Mouse (Mus musculus): ENCODE measurements around the gene Tatdn3. TPM values are rescaled to one million over a fixed set of nuclear protein-coding genes. Genes with fewer than 3 reads are reported as not detected.
"Not testable (repeated sequence)": the region's sequence is repeated elsewhere in the genome, so short reads cannot be mapped to it uniquely, and the experiment has no call there.

Tatdn3 gene
- total RNA-seq, 4 experiments from 2014 or later, result 11.4 to 38.0 (median 23.8) TPM

GRCm38 (mm10) chr1:191073486-191073885, 10.8 kb upstream of the Tatdn3 start:
- no peak for DNase-seq

GRCm38 (mm10) chr1:191073001-191073400, 10.3 kb upstream of the Tatdn3 start:
- DNase-seq, result peak; percentile 59

DNA sequence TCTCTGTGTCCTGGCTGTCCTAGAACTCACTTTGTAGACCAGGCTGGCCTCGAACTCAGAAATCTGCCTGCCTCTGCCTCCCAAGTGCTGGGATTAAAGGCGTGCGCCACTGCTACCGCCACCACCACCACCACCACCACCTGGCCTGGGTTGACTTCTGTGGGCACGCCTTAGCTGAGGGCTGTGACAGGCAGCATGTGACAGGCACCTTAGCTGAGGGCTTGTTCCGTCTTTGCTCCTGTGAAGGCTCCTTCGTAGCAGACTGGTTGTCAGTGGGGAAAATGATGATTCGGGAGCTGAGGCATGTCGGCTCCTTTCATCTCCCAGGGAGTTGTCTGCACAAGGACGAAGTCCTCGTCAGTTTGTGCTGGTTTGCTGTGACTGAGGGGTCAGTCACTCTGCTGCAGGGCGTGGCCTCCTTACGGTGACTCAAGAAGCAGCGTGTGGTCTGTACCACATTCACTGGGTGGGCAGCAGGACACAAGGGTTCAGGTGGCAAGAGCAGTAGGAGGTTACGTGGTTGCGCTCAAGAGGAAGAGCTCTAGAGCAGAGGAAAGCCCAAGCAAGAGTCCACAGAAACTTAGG, 9.7 kb upstream of the Tatdn3 start:
- peak; percentile 35 for DNase-seq

DNA sequence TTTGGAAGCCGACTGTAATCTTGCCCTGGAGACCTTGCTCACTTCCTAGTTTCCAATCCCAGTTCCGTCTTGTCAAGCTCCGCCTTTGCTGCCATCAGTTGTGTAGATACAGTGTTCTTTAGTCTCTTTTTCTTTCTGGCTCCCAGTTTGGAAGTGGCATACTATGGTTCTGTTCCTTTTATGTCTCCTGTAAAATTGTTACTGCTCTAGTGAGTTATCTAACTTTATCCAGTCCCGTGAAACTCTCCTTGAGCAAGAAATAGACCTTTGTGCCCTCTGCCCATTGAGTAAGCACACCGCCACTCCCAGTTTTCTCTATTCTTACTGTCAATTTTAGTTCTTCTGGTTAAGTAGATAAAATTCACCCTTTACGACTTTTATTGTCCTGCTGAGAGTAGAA, 8.9 kb upstream of the Tatdn3 start:
- no peak for DNase-seq

GRCm38 (mm10) chr1:191070259-191070658, 7.5 kb upstream of the Tatdn3 start:
- DNase-seq, result no peak

DNA sequence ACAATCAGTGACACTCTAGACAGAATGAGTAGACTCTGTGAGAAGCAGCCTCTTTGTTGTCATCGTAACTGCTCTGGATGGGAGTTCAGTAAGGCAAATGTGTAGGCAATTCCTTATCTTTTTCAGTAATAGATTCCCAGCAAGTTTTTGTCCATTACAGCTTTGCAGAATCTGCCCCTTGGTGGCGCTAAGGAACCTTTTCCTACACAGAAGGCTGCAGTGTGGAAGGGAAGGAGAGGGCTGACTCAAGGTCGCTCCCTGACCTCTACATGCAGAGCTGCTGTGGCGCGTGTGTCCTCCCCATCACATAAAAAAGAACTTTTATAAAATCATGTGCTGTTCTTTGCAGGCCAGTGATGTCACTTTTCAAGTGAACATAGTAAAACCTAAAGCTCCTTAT, 5.6 kb upstream of the Tatdn3 start:
- no peak for DNase-seq

GRCm38 (mm10) chr1:191065188-191065587, 2.5 kb upstream of the Tatdn3 start:
- no peak for DNase-seq

DNA sequence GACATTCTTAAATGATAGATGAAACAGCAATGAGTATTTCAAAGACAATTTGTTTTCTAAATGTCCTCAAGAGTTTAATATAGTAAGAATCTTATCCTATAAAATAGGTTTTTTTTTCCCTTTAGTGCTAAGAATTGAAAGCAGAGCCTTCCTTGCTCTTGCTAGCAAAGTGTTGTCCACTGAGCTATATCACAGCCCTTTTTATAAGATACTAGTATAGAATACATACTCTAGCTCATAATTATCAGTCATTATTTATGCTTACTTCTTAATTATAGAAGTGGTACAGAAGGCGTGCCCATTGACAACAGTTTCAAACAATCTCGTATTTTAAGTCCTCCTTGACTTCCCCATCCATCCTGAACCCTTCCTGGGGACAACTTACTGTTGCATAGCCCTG, 1.8 kb upstream of the Tatdn3 start:
- no peak for DNase-seq

DNA sequence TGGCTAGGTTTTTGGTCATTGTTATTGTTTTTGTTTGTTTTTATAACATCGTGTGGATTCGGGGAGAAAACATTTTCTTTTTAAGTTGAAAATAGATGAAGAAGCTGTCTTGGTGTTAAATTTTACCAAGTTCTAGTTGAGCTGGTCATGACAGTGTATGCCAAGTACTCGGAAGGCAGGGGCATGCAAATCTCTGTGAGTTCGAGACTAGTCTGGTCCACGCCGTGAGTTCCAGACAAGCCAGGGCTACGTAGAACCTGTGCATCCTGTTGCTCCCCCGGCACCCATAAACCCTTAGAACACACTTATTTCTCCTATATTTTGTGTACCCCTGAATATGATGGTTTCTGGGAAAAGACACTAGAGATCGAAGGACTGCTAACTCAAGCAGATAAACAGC, 968 bp upstream of the Tatdn3 start:
- DNase-seq, result no peak

- no peak for DNase-seq
Observed at GRCm38 (mm10) chr1:191062241-191062780, 421 bp downstream of the Tatdn3 start.

- DNase-seq, result no peak
Observed at GRCm38 (mm10) chr1:191057461-191057860, 5.3 kb downstream of the Tatdn3 start.

DNA sequence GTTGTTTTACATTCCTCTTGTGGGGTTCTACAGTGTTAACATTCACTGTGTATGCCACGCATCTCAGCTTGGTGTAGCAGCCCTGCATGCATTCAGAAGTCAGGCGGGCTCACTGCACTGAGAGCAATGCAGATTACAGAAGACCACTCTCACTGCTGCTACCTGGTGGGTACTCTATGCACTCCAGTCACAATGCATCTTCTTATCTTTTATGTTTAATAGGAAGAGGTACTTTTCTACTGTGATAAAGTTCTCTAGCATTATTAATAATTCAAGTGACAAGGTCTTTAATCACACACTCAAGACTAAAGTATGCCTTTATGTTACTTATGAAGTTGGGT, 7.2 kb downstream of the Tatdn3 start:
- no peak for DNase-seq

- DNase-seq, result no peak
Observed at GRCm38 (mm10) chr1:191054870-191055532, 7.7 kb downstream of the Tatdn3 start.

DNA sequence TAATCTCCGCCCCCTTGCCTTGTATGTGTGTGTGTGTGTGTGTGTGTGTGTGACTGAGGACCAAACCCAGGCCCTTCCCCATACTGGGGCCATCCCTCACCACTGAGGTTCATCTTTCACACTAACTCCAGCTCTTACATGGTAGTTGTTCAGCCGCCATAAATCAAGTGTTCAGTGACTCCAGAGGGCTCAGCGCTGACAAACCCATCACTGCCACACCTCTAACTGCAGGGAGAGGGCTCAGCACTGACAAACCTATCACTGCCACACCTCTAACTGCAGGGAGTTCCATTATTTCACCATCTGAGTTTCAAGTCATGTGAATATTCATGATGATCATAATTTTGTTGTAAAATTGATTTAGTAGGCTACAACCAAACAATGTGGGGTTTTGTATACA, 9.2 kb downstream of the Tatdn3 start:
- no peak for DNase-seq

GRCm38 (mm10) chr1:191046231-191046824, 16.4 kb downstream of the Tatdn3 start:
- no peak for DNase-seq

DNA sequence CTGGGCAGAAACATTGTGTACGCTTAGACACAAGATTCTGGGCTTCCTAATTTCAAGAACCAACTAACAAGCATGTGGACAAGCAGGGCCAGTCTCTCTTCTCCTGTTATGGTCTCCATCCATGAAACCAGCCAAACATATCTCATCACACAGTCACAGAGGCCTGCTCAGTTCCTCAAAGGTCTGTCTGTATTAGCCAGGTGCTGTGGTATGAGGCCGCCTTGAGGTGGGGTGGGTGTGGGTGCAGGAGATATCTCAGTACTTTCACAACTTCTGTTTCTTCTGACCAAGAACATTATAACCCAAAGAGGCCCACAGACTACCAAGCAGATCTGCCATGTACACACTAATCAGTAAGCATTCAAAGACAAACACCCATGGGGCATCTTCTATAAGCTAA, 17.5 kb downstream of the Tatdn3 start:
- DNase-seq, result no peak

DNA sequence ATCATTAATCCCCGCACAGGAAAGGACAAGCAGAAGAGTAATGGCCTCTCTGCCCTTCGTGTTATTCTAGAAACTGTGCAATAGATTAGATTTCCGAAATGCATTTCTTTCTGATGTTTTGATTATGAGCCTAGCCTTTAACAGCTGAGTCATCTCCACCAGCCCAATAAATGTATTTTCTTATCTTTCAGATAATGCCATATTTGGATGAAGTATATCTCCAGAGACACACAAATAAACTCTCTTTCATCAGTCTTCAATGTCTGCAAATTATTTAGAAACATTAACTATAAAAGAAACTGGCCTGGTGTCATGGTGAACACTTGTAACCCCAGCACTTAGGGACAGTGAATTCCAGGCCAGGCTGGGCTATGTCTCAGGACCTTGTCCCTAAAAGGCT, 20.0 kb downstream of the Tatdn3 start:
- no peak for DNase-seq

- DNase-seq, result no peak
Observed at GRCm38 (mm10) chr1:191042106-191042505, 20.6 kb downstream of the Tatdn3 start.

GRCm38 (mm10) chr1:191041352-191041751, 21.4 kb downstream of the Tatdn3 start:
- no peak for DNase-seq

DNA sequence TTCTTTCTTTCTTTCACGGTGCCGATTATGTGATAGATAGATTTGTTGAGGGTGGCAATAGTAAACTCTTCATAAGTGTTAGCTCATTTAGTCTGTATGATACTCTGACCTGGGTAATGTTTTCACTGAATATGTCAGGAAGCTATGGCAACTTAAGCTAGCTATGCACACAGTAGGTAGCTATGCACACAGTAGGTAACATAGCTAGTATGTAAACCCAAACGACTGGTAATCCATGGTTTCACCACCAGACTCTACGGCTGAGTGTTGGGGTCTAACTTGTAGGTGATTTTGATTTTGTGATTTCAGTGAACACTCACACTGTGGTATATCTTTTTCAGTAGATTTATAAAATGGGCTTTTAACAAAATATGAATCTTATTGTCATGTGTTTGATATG, 24.7 kb downstream of the Tatdn3 start:
- DNase-seq, result no peak

- no peak for DNase-seq
Observed at GRCm38 (mm10) chr1:191036554-191037334, 26.0 kb downstream of the Tatdn3 start, which contains the start of gene Spata45. TSS of gene Spata45 (plus strand) at chr1:191036639.

DNA sequence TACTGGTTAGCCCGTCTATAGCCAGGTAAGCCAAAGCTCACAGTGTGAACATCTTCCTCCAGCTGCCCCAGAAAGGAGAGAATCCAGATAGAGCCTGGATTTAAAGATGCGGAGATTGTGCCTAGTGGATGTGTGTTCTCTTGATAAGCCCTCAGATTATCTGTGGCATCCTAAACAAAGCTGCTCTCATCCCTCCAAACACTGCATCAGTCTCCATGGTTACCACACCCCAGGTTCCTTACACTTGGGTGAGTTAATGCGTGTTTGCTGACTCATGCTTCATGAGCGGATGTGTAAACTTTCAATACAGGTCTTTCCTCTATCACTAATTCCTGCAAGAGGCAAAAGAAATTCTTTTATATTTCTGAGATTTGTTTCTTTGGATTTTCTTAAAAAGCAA, 27.1 kb downstream of the Tatdn3 start:
- DNase-seq, result no peak

DNA sequence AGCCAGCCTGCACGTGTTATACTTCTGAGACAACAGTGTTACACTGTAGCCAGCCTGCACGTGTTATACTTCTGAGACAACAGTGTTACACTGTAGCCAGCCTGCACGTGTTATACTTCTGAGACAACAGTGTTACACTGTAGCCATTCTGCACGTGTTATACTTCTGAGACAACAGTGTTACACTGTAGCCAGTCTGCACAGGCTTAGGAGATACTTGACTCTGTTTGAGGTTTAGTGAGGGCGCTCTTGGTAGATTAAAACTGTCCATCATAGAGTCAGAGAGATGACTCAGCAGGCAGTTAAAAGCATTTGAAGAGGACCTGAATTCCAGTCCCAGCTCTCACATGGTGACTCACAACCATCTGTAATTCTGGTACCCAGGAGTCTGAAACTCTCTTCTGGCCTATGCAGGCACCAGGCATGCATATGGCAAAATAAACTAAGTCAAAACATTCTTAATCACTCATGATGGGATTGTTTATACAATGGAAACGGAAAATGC, 31.8 kb downstream of the Tatdn3 start:
- DNase-seq, result not testable (repeated sequence)
